Mouse (Mus musculus) forebrain, embryonic 10.5 days (tissue): ENCODE measurements around the gene Lmf2. TPM values are rescaled to one million over a fixed set of nuclear protein-coding genes. Genes with fewer than 3 reads are reported as not detected.

Source experiments
- DNase-seq: peaks from one replicate; pipeline ENCODE4 v3.0.0-alpha.2; 2017; ENCODE audit warnings: low spot score; ENCODE audit errors: extremely low spot score
- H3K27ac ChIP-seq: fragments of 300-500 bp; sonication (generic); 2 replicates; pipeline ENCODE4 v1.5.1; 2016; ENCODE audit warnings: mild to moderate bottlenecking
- H3K27me3 ChIP-seq: fragments of 300-500 bp; sonication (generic); 2 replicates; pipeline ENCODE4 v1.6.1; 2016; ENCODE audit warnings: mild to moderate bottlenecking; ENCODE audit not compliant: poor library complexity, severe bottlenecking
- H3K36me3 ChIP-seq: fragments of 300-500 bp; sonication (generic); replicated peaks from 2 replicates; pipeline ENCODE4 v1.6.1; 2016; ENCODE audit warnings: mild to moderate bottlenecking, moderate library complexity
- H3K4me1 ChIP-seq: fragments of 300-500 bp; sonication (generic); 2 replicates; pipeline ENCODE4 v1.6.1; 2016
- H3K4me3 ChIP-seq: fragments of 300-500 bp; sonication (generic); 2 replicates; pipeline ENCODE4 v1.5.1; 2016; ENCODE audit warnings: mild to moderate bottlenecking, moderate library complexity
- H3K9me3 ChIP-seq: fragments of 300-500 bp; sonication (generic); 2 replicates; pipeline ENCODE4 v1.6.1; 2016; ENCODE audit warnings: mild to moderate bottlenecking, moderate library complexity
- WGBS: fragments of 180-500 bp; shearing (Covaris S2); methylation state at CpG from one replicate; pipeline ENCODE4 v1.1.7; 2016; 5-methylcytosine and 5-hydroxymethylcytosine counted together
- polyA plus RNA-seq: library from polyadenylated mRNA; unstranded; fragments of >200 nt; fragmentation: Nextera tagmentation; extraction: Ambion mirVana; gene quantifications from 2 replicates; pipeline ENCODE4 v1.2.1, GENCODE M21; 2016

Lmf2 gene
- polyA plus RNA-seq, 1 experiment from 2014 or later: 48.6 TPM

- no peak for DNase-seq
- H3K27ac ChIP-seq: peak overlapping the region; percentile 65; the same call in 1 of the 2 replicates
- WGBS: 10% methylated on average over 46 of the region's 46 CpGs
- H3K4me3 ChIP-seq: peak overlapping the region; percentile 53
- no peaks in the 10 kb centered on the region for H3K36me3 ChIP-seq
- peaks cover 77% of the 10 kb centered on the region for H3K27me3 ChIP-seq
- peaks cover 47% of the 10 kb centered on the region for H3K4me1 ChIP-seq
- H3K9me3 ChIP-seq: no peaks in the 10 kb centered on the region
Observed at GRCm38 (mm10) chr15:89377938-89378828, 22.7 kb upstream of the Lmf2 start.

- H3K27ac ChIP-seq: no peak overlapping the region
- H3K36me3 ChIP-seq: peaks cover 8% of the 10 kb centered on the region
- H3K4me1 ChIP-seq: peaks cover 55% of the 10 kb centered on the region
- H3K9me3 ChIP-seq: no peaks in the 10 kb centered on the region
- peak overlapping the region; percentile 18; the same call in 1 of the 2 replicates for H3K4me3 ChIP-seq
- H3K27me3 ChIP-seq: peaks cover 77% of the 10 kb centered on the region
- no peak for DNase-seq
- WGBS: 4% methylated on average over 18 of the region's 18 CpGs
Observed at GRCm38 (mm10) chr15:89377362-89377761, 21.9 kb upstream of the Lmf2 start.

GRCm38 (mm10) chr15:89376957-89377356, 21.5 kb upstream of the Lmf2 start, which contains the start of gene Tymp:
Gene Tymp, minus strand, starts transcription at chr15:89377039.
- Histone ChIP-seq H3K9me3 (no peaks in the 10 kb centered on the region), H3K36me3 (peaks cover 12% of the 10 kb centered on the region), H3K4me3 (peak within 1 kb of the TSS; percentile 18; the same call in 1 of the 2 replicates), H3K27ac (no peak within 1 kb of the TSS), H3K27me3 (peaks cover 74% of the 10 kb centered on the region), H3K4me1 (peaks cover 59% of the 10 kb centered on the region)
- DNase-seq: no peak
- WGBS: 13% methylated on average over 16 of the region's 16 CpGs

- no peak for DNase-seq
- Histone ChIP-seq H3K4me1 (peaks cover 61% of the 10 kb centered on the region), H3K27me3 (peaks cover 66% of the 10 kb centered on the region), H3K27ac (no peak overlapping the region), H3K9me3 (no peaks in the 10 kb centered on the region), H3K4me3 (no peak overlapping the region), H3K36me3 (peaks cover 21% of the 10 kb centered on the region)
- WGBS: 81% methylated on average over 7 of the region's 7 CpGs
Observed at GRCm38 (mm10) chr15:89376040-89376439, 20.6 kb upstream of the Lmf2 start.

- Histone ChIP-seq H3K36me3 (peaks cover 32% of the 10 kb centered on the region), H3K27ac (peak overlapping the region; percentile 95; the same call in 1 of the 2 replicates), H3K4me3 (0 out of 2 replicates have a peak overlapping the region, but pooled peaks have one; percentile 74), H3K27me3 (peaks cover 55% of the 10 kb centered on the region), H3K4me1 (peaks cover 61% of the 10 kb centered on the region), H3K9me3 (no peaks in the 10 kb centered on the region)
- no peak for DNase-seq
- 91% methylated on average over 17 of the region's 17 CpGs for WGBS
Observed at GRCm38 (mm10) chr15:89374801-89375534, 19.5 kb upstream of the Lmf2 start.

GRCm38 (mm10) chr15:89374340-89374739, 18.9 kb upstream of the Lmf2 start:
- Histone ChIP-seq H3K27ac (peak overlapping the region; percentile 95), H3K27me3 (peaks cover 49% of the 10 kb centered on the region), H3K36me3 (peaks cover 38% of the 10 kb centered on the region), H3K4me1 (peaks cover 58% of the 10 kb centered on the region), H3K9me3 (no peaks in the 10 kb centered on the region), H3K4me3 (peak overlapping the region; percentile 74)
- WGBS: 49% methylated on average over 9 of the region's 9 CpGs
- DNase-seq: no peak

GRCm38 (mm10) chr15:89373762-89374248, 18.3 kb upstream of the Lmf2 start, which contains the start of gene Sco2:
Gene Sco2, minus strand, starts transcription at chr15:89373846.
- H3K27me3 ChIP-seq: peaks cover 44% of the 10 kb centered on the region
- H3K9me3 ChIP-seq: no peaks in the 10 kb centered on the region
- WGBS: under 1% methylated on average over 42 of the region's 42 CpGs
- H3K27ac ChIP-seq: peak within 1 kb of the TSS; percentile 95
- peak within 1 kb of the TSS; percentile 74 for H3K4me3 ChIP-seq
- DNase-seq: peak; percentile 97
- H3K36me3 ChIP-seq: peaks cover 44% of the 10 kb centered on the region
- peaks cover 53% of the 10 kb centered on the region for H3K4me1 ChIP-seq

GRCm38 (mm10) chr15:89373027-89373761, 17.7 kb upstream of the Lmf2 start:
- no peaks in the 10 kb centered on the region for H3K9me3 ChIP-seq
- H3K4me1 ChIP-seq: peaks cover 46% of the 10 kb centered on the region
- DNase-seq: peak; percentile 72
- peaks cover 50% of the 10 kb centered on the region for H3K36me3 ChIP-seq
- H3K4me3 ChIP-seq: peak overlapping the region; percentile 74
- H3K27me3 ChIP-seq: peaks cover 38% of the 10 kb centered on the region
- 3% methylated on average over 35 of the region's 35 CpGs for WGBS
- peak overlapping the region; percentile 95 for H3K27ac ChIP-seq

- H3K36me3 ChIP-seq: peaks cover 56% of the 10 kb centered on the region
- peaks cover 31% of the 10 kb centered on the region for H3K27me3 ChIP-seq
- no peak for DNase-seq
- WGBS: 89% methylated on average over 7 of the region's 7 CpGs
- H3K4me1 ChIP-seq: peaks cover 40% of the 10 kb centered on the region
- 0 out of 2 replicates have a peak overlapping the region, but pooled peaks have one; percentile 95 for H3K27ac ChIP-seq
- H3K9me3 ChIP-seq: no peaks in the 10 kb centered on the region
- peak overlapping the region; percentile 74 for H3K4me3 ChIP-seq
Observed at GRCm38 (mm10) chr15:89372536-89372935, 17.1 kb upstream of the Lmf2 start.

- Histone ChIP-seq H3K36me3 (peaks cover 61% of the 10 kb centered on the region), H3K27ac (no peak overlapping the region), H3K4me1 (peaks cover 35% of the 10 kb centered on the region), H3K9me3 (no peaks in the 10 kb centered on the region), H3K27me3 (peaks cover 26% of the 10 kb centered on the region), H3K4me3 (peak overlapping the region; percentile 74; the same call in 1 of the 2 replicates)
- WGBS: 89% methylated on average over 13 of the region's 13 CpGs
- no peak for DNase-seq
Observed at GRCm38 (mm10) chr15:89372068-89372467, 16.6 kb upstream of the Lmf2 start.

- Histone ChIP-seq H3K27me3 (no peaks in the 10 kb centered on the region), H3K27ac (no peak overlapping the region), H3K9me3 (no peaks in the 10 kb centered on the region), H3K4me1 (no peaks in the 10 kb centered on the region), H3K36me3 (peaks cover 100% of the 10 kb centered on the region), H3K4me3 (no peak overlapping the region)
- WGBS: 89% methylated on average over 4 of the region's 4 CpGs
- DNase-seq: no peak
Observed at GRCm38 (mm10) chr15:89365141-89365551, 9.7 kb upstream of the Lmf2 start.

GRCm38 (mm10) chr15:89363051-89363450, 7.6 kb upstream of the Lmf2 start:
- H3K4me3 ChIP-seq: no peak overlapping the region
- H3K9me3 ChIP-seq: no peaks in the 10 kb centered on the region
- H3K36me3 ChIP-seq: peaks cover 99% of the 10 kb centered on the region
- H3K27ac ChIP-seq: no peak overlapping the region
- peaks cover 4% of the 10 kb centered on the region; the same call in 1 of the 2 replicates for H3K4me1 ChIP-seq
- WGBS: 96% methylated on average over 7 of the region's 7 CpGs
- H3K27me3 ChIP-seq: no peaks in the 10 kb centered on the region
- DNase-seq: no peak
